Mouse (Mus musculus): ENCODE measurements around the gene Gosr2. TPM values are rescaled to one million over a fixed set of nuclear protein-coding genes. Genes with fewer than 3 reads are reported as not detected.

The Gosr2 gene
- polyA plus RNA-seq, 1 experiment from 2014 or later, result 79.2 TPM

DNA sequence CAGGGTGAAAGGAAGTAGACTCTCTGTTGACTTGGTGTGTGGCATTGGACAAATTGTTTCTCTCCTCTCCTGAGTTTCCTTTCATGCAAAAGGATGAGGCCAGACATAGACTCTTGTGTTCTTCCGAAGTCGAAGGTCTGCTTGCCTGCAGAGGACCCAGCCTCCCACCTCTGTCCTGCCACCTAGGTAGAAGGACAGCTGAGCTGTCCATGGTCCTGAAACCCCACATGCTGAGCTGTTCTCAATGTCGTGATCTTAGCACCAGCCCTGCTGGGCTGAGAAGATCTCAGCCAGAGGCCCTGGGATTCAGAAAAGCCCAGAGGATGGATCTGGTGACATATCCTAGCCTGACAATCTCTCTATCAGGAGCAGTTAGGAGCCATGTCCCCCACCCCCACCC lies 41.2 kb downstream of the Gosr2 start:
- Histone ChIP-seq H3K4me2 (ENCODE audit: low read depth, low read length) (no peak overlapping the region), H3K4me1 (replicated peaks; ENCODE audit: control insufficient read depth, insufficient read depth, low read length) (no peaks in the 10 kb centered on the region), H3K36me3 (ENCODE audit: control insufficient read depth, insufficient read depth, low read length) (no peaks in the 10 kb centered on the region), H3K27me3 (ENCODE audit: control insufficient read depth, insufficient read depth, low read depth, low read length) (peaks cover 4% of the 10 kb centered on the region), H3K9ac (ENCODE audit: low read length) (no peak overlapping the region), H3K27ac (ENCODE audit: low read length) (no peak overlapping the region), H3K4me3 (ENCODE audit: low read length) (no peak overlapping the region), H3K9me3 (ENCODE audit: control insufficient read depth, low read length) (no peaks in the 10 kb centered on the region)
- no peak for ATAC-seq (ENCODE audit: low read depth)
- WGBS, result 2% methylated on average over 3 of the region's 3 CpGs

GRCm38 (mm10) chr11:103653359-103653965 lies 44.2 kb downstream of the Gosr2 start:
- 44% methylated on average over 10 of the region's 10 CpGs for WGBS
- H3K27ac ChIP-seq (ENCODE audit: low read length), result no peak overlapping the region
- no peaks in the 10 kb centered on the region for H3K9me3 ChIP-seq (ENCODE audit: control insufficient read depth, low read length)
- peaks cover 34% of the 10 kb centered on the region for H3K27me3 ChIP-seq (ENCODE audit: control insufficient read depth, insufficient read depth, low read depth, low read length)
- H3K9ac ChIP-seq (ENCODE audit: low read length), result no peak overlapping the region
- H3K4me3 ChIP-seq (ENCODE audit: low read length), result no peak overlapping the region
- no peaks in the 10 kb centered on the region for H3K36me3 ChIP-seq (ENCODE audit: control insufficient read depth, insufficient read depth, low read length)
- peaks cover 5% of the 10 kb centered on the region; the same call in 1 of the 2 replicates for H3K4me1 ChIP-seq (replicated peaks; ENCODE audit: control insufficient read depth, insufficient read depth, low read length)
- ATAC-seq (ENCODE audit: low read depth), result no peak
- H3K4me2 ChIP-seq (ENCODE audit: low read depth, low read length), result no peak overlapping the region

DNA sequence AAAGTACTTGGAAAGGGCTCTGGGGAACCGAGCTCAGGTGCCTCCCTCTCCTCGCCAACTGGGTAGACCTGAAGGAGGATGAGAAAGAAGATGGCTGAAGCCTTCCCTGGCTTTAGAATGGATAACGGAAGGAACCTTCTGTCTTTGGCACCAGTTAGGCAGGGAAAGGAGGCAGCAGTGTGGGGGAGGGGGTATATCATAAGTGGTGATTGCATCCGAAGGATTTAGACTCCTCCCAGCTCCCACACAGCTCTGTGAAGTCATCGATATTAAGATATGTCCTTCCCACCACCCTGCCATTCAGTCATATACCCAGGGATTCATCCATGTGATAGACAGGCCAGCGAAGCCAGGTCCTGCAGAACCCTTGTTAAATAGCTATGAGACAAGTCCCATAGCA lies 46.3 kb downstream of the Gosr2 start:
- no peak overlapping the region for H3K27ac ChIP-seq (ENCODE audit: low read length)
- no peak overlapping the region for H3K9ac ChIP-seq (ENCODE audit: low read length)
- peaks cover 48% of the 10 kb centered on the region for H3K27me3 ChIP-seq (ENCODE audit: control insufficient read depth, insufficient read depth, low read depth, low read length)
- no peak for ATAC-seq (ENCODE audit: low read depth)
- H3K4me2 ChIP-seq (ENCODE audit: low read depth, low read length), result no peak overlapping the region
- H3K4me1 ChIP-seq (replicated peaks; ENCODE audit: control insufficient read depth, insufficient read depth, low read length), result peaks cover 5% of the 10 kb centered on the region; the same call in 1 of the 2 replicates
- H3K9me3 ChIP-seq (ENCODE audit: control insufficient read depth, low read length), result no peaks in the 10 kb centered on the region
- 73% methylated on average over 6 of the region's 6 CpGs for WGBS
- H3K4me3 ChIP-seq (ENCODE audit: low read length), result no peak overlapping the region
- no peaks in the 10 kb centered on the region for H3K36me3 ChIP-seq (ENCODE audit: control insufficient read depth, insufficient read depth, low read length)

DNA sequence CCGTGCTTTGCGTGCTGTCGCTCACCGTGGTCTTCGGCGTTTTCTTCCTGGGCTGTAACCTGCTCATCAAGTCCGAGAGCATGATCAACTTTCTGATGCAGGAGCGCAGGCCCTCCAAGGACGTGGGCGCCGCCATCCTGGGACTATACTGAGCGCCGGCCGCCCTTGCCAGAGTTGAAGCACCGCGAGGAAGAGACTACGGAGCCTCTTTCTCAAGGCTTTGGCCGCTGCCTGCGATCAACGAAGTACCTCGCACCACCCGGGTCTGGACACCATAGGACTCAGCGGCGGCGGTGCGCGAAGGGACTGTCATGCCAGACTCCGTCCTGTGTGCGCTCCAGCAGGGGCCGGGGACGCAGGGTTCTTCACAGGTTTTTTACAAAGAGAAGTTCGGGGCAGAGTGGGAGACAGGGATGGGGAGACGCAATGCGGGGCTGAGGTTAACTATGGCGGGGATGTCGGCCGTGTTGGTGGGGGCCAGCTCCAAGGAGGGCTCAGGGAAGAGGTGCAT lies 47.7 kb downstream of the Gosr2 start:
- Histone ChIP-seq H3K27me3 (ENCODE audit: control insufficient read depth, insufficient read depth, low read depth, low read length) (peaks cover 48% of the 10 kb centered on the region), H3K9ac (ENCODE audit: low read length) (no peak overlapping the region), H3K4me2 (ENCODE audit: low read depth, low read length) (peak overlapping the region; percentile 56), H3K4me3 (ENCODE audit: low read length) (peak overlapping the region; percentile 40), H3K4me1 (replicated peaks; ENCODE audit: control insufficient read depth, insufficient read depth, low read length) (peaks cover 5% of the 10 kb centered on the region; the same call in 1 of the 2 replicates), H3K9me3 (ENCODE audit: control insufficient read depth, low read length) (no peaks in the 10 kb centered on the region), H3K36me3 (ENCODE audit: control insufficient read depth, insufficient read depth, low read length) (no peaks in the 10 kb centered on the region), H3K27ac (ENCODE audit: low read length) (no peak overlapping the region)
- ATAC-seq (ENCODE audit: low read depth), result no peak
- WGBS, result 2% methylated on average over 37 of the region's 37 CpGs

DNA sequence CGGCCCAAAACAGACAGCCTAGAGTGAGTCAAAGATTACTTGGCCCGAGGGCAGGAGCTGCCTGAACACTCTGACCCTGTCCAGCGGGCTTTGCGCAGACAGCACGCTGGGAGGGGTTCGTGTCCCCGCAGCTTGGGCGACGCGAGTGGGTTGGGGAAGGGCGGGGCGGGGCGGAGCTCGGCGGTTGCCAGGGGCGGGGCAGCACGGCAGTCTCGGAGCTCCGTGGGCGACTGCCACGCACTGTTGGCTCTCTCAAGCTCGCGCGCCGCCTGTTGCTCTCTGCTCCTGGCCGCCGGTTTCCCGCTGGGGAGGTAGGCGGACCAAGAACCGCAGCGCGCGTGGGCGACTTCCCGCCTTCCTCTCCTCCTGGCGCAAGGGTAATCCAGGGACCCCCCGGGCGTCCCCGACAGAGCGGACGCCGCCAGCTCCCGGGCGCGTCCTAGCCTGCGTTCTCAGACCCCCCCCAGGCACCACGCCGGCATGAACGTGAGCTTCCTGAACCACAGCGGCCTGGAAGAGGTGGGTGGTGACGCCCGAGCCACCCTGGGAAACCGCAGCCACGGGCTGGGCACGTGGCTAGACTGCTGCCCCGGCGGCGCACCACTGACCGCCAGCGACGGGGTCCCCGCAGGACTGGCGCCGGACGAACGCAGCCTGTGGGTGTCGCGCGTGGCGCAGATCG lies 48.3 kb downstream of the Gosr2 start, which contains the start of gene Rprml:
Gene Rprml (plus strand): TSS at position 270 of the 682 bp plus-strand sequence.
- H3K4me3 ChIP-seq (ENCODE audit: low read length), result peak within 1 kb of the TSS; percentile 40
- H3K36me3 ChIP-seq (ENCODE audit: control insufficient read depth, insufficient read depth, low read length), result no peaks in the 10 kb centered on the region
- H3K27ac ChIP-seq (ENCODE audit: low read length), result no peak within 1 kb of the TSS
- H3K9me3 ChIP-seq (ENCODE audit: control insufficient read depth, low read length), result no peaks in the 10 kb centered on the region
- peaks cover 48% of the 10 kb centered on the region for H3K27me3 ChIP-seq (ENCODE audit: control insufficient read depth, insufficient read depth, low read depth, low read length)
- no peak for ATAC-seq (ENCODE audit: low read depth)
- peaks cover 5% of the 10 kb centered on the region; the same call in 1 of the 2 replicates for H3K4me1 ChIP-seq (replicated peaks; ENCODE audit: control insufficient read depth, insufficient read depth, low read length)
- peak within 1 kb of the TSS; percentile 56 for H3K4me2 ChIP-seq (ENCODE audit: low read depth, low read length)
- no peak within 1 kb of the TSS for H3K9ac ChIP-seq (ENCODE audit: low read length)
- WGBS, result 2% methylated on average over 62 of the region's 71 CpGs

GRCm38 (mm10) chr11:103648656-103649055 lies 49.0 kb downstream of the Gosr2 start:
- no peak overlapping the region for H3K4me2 ChIP-seq (ENCODE audit: low read depth, low read length)
- H3K36me3 ChIP-seq (ENCODE audit: control insufficient read depth, insufficient read depth, low read length), result no peaks in the 10 kb centered on the region
- H3K27me3 ChIP-seq (ENCODE audit: control insufficient read depth, insufficient read depth, low read depth, low read length), result peaks cover 48% of the 10 kb centered on the region
- 31% methylated on average over 7 of the region's 7 CpGs for WGBS
- no peak overlapping the region for H3K27ac ChIP-seq (ENCODE audit: low read length)
- no peaks in the 10 kb centered on the region for H3K9me3 ChIP-seq (ENCODE audit: control insufficient read depth, low read length)
- no peak overlapping the region for H3K9ac ChIP-seq (ENCODE audit: low read length)
- no peak for ATAC-seq (ENCODE audit: low read depth)
- H3K4me3 ChIP-seq (ENCODE audit: low read length), result no peak overlapping the region
- H3K4me1 ChIP-seq (replicated peaks; ENCODE audit: control insufficient read depth, insufficient read depth, low read length), result peaks cover 5% of the 10 kb centered on the region; the same call in 1 of the 2 replicates

DNA sequence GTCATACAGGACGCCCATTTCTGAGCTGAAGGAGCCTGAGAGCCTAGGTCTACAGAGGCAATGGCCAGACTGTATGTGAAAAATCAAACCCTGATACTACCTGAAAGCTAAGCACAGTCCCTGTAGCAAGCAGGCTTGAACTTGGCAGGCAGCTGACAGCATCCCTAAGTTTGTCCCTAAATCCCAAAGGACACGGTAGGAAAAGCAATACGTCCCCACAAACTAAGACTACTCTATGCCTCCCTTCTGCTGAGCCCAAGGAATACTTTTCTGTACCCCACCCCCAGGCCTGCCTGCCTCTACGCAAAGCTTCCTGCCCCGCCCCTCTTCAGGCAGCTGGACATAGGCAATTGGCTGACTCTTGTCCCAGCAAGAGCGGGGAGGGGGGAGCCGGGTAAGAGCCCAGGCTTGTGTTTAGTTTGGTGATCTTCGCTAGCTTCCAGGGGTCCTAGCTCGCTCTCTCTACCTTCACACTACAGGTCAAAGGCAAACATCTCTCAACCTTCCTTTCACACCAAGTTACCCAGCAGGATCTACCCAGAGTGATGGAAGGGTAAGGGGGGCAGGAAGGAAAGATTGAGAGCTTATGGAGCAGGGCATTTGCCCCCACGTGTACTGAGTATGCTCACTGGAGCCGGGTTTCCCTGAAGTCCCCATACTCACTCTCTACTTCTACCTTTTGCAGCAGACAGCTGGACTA lies 49.6 kb downstream of the Gosr2 start:
- Histone ChIP-seq H3K9me3 (ENCODE audit: control insufficient read depth, low read length) (no peaks in the 10 kb centered on the region), H3K4me2 (ENCODE audit: low read depth, low read length) (no peak overlapping the region)
- ATAC-seq (ENCODE audit: low read depth), result no peak

DNA sequence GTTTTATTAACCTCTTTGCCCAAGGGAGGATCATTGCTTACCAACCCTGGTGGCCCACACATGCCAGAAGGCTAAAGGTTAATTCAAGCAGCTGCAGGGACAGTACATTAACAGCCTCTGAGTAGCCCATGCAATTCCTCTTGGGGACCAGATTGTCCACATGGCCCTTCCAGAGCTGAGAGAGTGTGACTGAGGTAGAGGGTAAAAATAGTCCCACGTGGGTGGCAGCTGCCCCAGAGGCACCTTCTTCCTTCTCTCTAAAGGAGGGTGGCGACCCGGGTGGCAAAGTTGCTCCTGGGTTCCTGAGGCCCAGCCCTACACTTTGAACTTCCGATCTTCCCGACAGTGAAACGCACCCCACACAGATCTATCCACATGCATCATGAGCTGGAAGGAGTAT lies 51.4 kb downstream of the Gosr2 start:
- H3K4me1 ChIP-seq (replicated peaks; ENCODE audit: control insufficient read depth, insufficient read depth, low read length), result peaks cover 5% of the 10 kb centered on the region; the same call in 1 of the 2 replicates
- WGBS, result 79% methylated on average over 6 of the region's 6 CpGs
- ATAC-seq (ENCODE audit: low read depth), result no peak
- no peak overlapping the region for H3K4me2 ChIP-seq (ENCODE audit: low read depth, low read length)
- peaks cover 42% of the 10 kb centered on the region for H3K27me3 ChIP-seq (ENCODE audit: control insufficient read depth, insufficient read depth, low read depth, low read length)
- H3K9me3 ChIP-seq (ENCODE audit: control insufficient read depth, low read length), result no peaks in the 10 kb centered on the region
- H3K36me3 ChIP-seq (ENCODE audit: control insufficient read depth, insufficient read depth, low read length), result no peaks in the 10 kb centered on the region
- no peak overlapping the region for H3K27ac ChIP-seq (ENCODE audit: low read length)
- no peak overlapping the region for H3K9ac ChIP-seq (ENCODE audit: low read length)
- no peak overlapping the region for H3K4me3 ChIP-seq (ENCODE audit: low read length)

More for the DNA sequence above, 49.6 kb downstream of the Gosr2 start:
- Histone ChIP-seq H3K9ac (ENCODE audit: low read length) (no peak overlapping the region), H3K27me3 (ENCODE audit: control insufficient read depth, insufficient read depth, low read depth, low read length) (peaks cover 48% of the 10 kb centered on the region), H3K36me3 (ENCODE audit: control insufficient read depth, insufficient read depth, low read length) (no peaks in the 10 kb centered on the region), H3K4me1 (replicated peaks; ENCODE audit: control insufficient read depth, insufficient read depth, low read length) (peaks cover 5% of the 10 kb centered on the region; the same call in 1 of the 2 replicates), H3K4me3 (ENCODE audit: low read length) (no peak overlapping the region), H3K27ac (ENCODE audit: low read length) (no peak overlapping the region)
- 7% methylated on average over 11 of the region's 11 CpGs for WGBS

DNA sequence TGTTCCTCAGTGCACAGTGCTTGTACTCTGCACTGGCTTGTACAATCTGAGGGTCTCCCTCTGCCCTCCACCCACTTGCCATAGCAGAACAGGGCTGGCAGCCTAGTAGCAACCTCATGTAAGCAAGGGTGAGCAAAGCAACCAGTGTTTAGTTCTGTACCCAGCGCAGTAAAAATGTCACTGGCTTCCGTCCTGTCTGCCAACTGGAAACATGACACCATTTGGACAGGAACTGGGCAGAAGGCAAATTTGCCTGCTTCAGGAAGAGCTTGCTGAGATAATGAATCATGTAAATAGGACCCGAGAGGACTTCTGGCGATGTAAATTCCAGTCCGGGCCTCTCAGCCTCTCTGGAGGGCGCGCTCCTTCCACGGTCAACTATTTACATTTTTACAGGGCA lies 52.0 kb downstream of the Gosr2 start:
- H3K27me3 ChIP-seq (ENCODE audit: control insufficient read depth, insufficient read depth, low read depth, low read length), result peaks cover 36% of the 10 kb centered on the region
- 40% methylated on average over 8 of the region's 8 CpGs for WGBS
- no peak overlapping the region for H3K4me3 ChIP-seq (ENCODE audit: low read length)
- no peak for ATAC-seq (ENCODE audit: low read depth)
- H3K9me3 ChIP-seq (ENCODE audit: control insufficient read depth, low read length), result no peaks in the 10 kb centered on the region
- H3K36me3 ChIP-seq (ENCODE audit: control insufficient read depth, insufficient read depth, low read length), result no peaks in the 10 kb centered on the region
- H3K9ac ChIP-seq (ENCODE audit: low read length), result no peak overlapping the region
- no peak overlapping the region for H3K4me2 ChIP-seq (ENCODE audit: low read depth, low read length)
- peaks cover 5% of the 10 kb centered on the region; the same call in 1 of the 2 replicates for H3K4me1 ChIP-seq (replicated peaks; ENCODE audit: control insufficient read depth, insufficient read depth, low read length)
- no peak overlapping the region for H3K27ac ChIP-seq (ENCODE audit: low read length)

Measured in lung, embryonic 16.5 days (tissue).